Mouse (Mus musculus) thymus, postnatal 36 days (tissue): ENCODE results near the gene Ldhal6b.

Experiments used
- DNase-seq, 2 experiments: peaks; one replicate each; pipeline ENCODE4 v3.0.0; 2022; ENCODE audit warnings: mixed read lengths in 2 of 2

Ldhal6b gene

GRCm38 (mm10) chr17:5418545-5418944 is at the start of gene Ldhal6b:
Gene Ldhal6b (minus strand): TSS chr17:5418767.
- DNase-seq, result no peak

- no peak for DNase-seq
Observed at GRCm38 (mm10) chr17:5467177-5467576, 48.6 kb upstream of the Ldhal6b start.

GRCm38 (mm10) chr17:5466736-5467135 is 48.2 kb upstream of the Ldhal6b start:
- DNase-seq, result no peak

GRCm38 (mm10) chr17:5463912-5464311 is 45.3 kb upstream of the Ldhal6b start:
- no peak for DNase-seq

- DNase-seq, result no peak
Observed at GRCm38 (mm10) chr17:5453657-5454056, 35.1 kb upstream of the Ldhal6b start.

- peak in 1 of 2 experiments; percentile 22 for DNase-seq
Observed at GRCm38 (mm10) chr17:5443751-5444150, 25.2 kb upstream of the Ldhal6b start.

- DNase-seq, result no peak
Observed at GRCm38 (mm10) chr17:5443260-5443659, 24.7 kb upstream of the Ldhal6b start.

GRCm38 (mm10) chr17:5442403-5442802 is 23.8 kb upstream of the Ldhal6b start:
- peak; percentile 34 to 35 for DNase-seq

- peak; percentile 87 to 93 for DNase-seq
Observed at GRCm38 (mm10) chr17:5440159-5440971, 21.8 kb upstream of the Ldhal6b start, which contains the start of gene Tmem242. Gene Tmem242 (minus strand): TSS chr17:5440259.

- DNase-seq, result no peak
Observed at GRCm38 (mm10) chr17:5439831-5440158, 21.2 kb upstream of the Ldhal6b start.

- DNase-seq, result no peak
Observed at GRCm38 (mm10) chr17:5429772-5430133, 11.2 kb upstream of the Ldhal6b start.

- DNase-seq, result peak; percentile 85 to 89
Observed at GRCm38 (mm10) chr17:5429090-5429771, 10.7 kb upstream of the Ldhal6b start.

- no peak for DNase-seq
Observed at GRCm38 (mm10) chr17:5425204-5425603, 6.6 kb upstream of the Ldhal6b start.

GRCm38 (mm10) chr17:5424156-5424555 is 5.6 kb upstream of the Ldhal6b start:
- DNase-seq, result no peak

- no peak for DNase-seq
Observed at GRCm38 (mm10) chr17:5421835-5422234, 3.3 kb upstream of the Ldhal6b start.

GRCm38 (mm10) chr17:5419771-5420518 is 1.4 kb upstream of the Ldhal6b start:
- DNase-seq, result no peak

GRCm38 (mm10) chr17:5419056-5419455 is 489 bp upstream of the Ldhal6b start:
- no peak for DNase-seq

GRCm38 (mm10) chr17:5416518-5416917 is 2.0 kb downstream of the Ldhal6b start:
- DNase-seq, result no peak

- no peak for DNase-seq
Observed at GRCm38 (mm10) chr17:5414041-5414440, 4.5 kb downstream of the Ldhal6b start.

GRCm38 (mm10) chr17:5413350-5413749 is 5.2 kb downstream of the Ldhal6b start:
- no peak for DNase-seq

- DNase-seq, result no peak
Observed at GRCm38 (mm10) chr17:5412740-5413139, 5.8 kb downstream of the Ldhal6b start.

- DNase-seq, result no peak
Observed at GRCm38 (mm10) chr17:5412301-5412700, 6.3 kb downstream of the Ldhal6b start.

- DNase-seq, result no peak
Observed at GRCm38 (mm10) chr17:5411205-5411604, 7.4 kb downstream of the Ldhal6b start.

- DNase-seq, result no peak
Observed at GRCm38 (mm10) chr17:5410336-5410735, 8.2 kb downstream of the Ldhal6b start.
